Mouse (Mus musculus): ENCODE measurements around the gene Drc7.
"Not testable (repeated sequence)": the region's sequence is repeated elsewhere in the genome, so short reads cannot be mapped to it uniquely, and the experiment has no call there.

Drc7 gene

GRCm38 (mm10) chr8:95054927-95055510 lies at the start of gene Drc7:
TSS of gene Drc7 (plus strand) at chr8:95055103.
- DNase-seq (ENCODE audit: low spot score), result peak; percentile 22

GRCm38 (mm10) chr8:95012442-95012919 lies 42.4 kb upstream of the Drc7 start:
- DNase-seq (ENCODE audit: low spot score), result no peak

DNA sequence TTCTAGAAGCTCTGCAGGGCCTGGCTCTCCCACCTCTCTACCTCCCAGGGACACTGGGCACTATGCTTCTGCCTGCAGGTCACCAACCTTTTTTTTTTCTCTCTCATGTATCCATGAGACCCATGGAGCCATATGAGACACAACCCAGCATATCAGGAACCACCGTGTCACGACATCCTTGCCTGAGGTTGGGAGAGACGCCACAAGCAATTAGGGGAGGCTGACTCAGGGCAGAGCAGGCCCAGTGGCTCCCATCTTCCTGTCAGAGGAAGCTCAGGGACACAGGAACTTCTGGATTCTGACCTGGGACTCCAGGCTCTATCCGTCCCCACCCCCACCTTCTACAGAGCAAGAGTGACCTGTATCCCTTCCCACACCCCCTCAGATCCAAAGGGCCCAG lies 39.0 kb upstream of the Drc7 start:
- DNase-seq (ENCODE audit: low spot score), result no peak

GRCm38 (mm10) chr8:95016684-95017083 lies 38.2 kb upstream of the Drc7 start:
- no peak for DNase-seq (ENCODE audit: low spot score)

- no peak for DNase-seq (ENCODE audit: low spot score)
Observed at GRCm38 (mm10) chr8:95017451-95017850, 37.5 kb upstream of the Drc7 start, which contains the start of gene Adgrg3. TSS of gene Adgrg3 (plus strand) at chr8:95017692.

DNA sequence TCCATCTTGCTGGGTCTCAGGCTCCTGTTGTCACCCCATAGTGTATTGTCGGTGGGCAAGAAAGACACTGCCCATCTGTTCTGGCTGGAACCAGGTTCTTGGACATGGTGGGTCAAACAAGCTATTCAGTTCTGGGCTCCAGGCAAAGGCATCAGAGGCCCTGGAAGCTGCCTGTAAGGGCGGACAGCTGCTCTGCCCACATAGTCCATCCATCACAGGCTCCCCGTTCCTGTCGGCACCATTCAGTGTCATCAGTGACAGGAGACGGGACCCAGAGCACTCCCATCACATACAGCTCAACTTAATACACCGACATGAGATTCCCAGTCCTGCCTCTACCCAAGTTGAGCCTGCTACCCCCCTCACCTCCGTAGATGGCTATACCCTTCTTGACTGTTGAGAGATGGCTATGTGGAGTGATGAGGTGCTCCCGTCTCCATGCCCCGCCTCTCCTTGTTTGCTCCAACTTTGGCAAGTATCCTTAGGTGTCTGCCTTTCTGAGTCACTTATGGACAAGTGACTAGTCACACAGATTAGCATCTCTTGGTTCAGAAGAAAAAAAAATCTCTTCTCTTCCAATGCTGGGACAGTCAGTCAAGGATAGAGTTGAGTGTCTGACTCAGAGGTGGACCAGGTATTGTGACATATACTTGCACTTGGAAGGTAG lies 36.8 kb upstream of the Drc7 start:
- no peak for DNase-seq (ENCODE audit: low spot score)

DNA sequence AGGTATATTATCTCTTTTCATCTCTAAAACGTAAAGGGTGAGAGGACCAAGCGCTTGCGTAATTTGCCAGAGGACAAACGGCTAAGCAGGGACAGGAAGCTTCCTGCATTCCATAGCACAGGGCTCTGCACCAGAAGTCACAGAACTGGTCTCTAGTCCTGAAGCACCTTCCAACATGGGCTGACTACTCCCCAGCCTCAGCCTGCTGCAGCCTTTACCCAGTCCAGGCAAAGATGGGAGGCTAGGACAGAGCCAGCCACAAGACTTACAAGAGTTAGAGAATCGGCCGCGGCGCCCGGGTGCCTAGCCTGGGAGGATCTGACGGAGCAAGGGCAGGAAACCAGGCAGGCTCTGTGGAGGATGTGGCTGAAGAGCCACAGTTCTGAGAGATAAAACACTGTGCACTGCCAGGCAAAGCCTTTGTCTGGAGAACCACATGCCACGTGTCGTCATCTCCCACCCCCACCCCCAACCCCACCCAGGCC lies 34.6 kb upstream of the Drc7 start:
- DNase-seq (ENCODE audit: low spot score), result no peak

- no peak for DNase-seq (ENCODE audit: low spot score)
Observed at GRCm38 (mm10) chr8:95020821-95021220, 34.1 kb upstream of the Drc7 start.

DNA sequence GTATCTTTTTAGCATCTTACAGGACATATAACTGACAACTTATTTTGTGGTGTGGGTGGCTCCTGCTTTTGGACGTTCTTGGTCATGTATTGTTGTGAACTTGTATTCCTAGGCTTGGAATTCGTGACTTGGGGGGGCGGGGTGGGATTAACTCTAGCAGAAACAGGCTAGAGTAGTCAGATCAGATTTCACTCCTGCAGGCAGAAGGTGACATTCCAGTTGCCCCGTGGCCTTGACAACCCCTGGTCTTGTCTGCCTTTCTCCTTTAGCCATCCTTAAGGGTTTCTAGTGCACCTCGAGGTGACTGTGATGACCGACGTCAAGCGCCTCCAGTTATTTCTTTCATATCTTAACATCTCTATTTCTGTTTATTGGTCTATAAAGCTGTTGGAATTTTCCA lies 31.7 kb upstream of the Drc7 start:
- DNase-seq (ENCODE audit: low spot score), result no peak

DNA sequence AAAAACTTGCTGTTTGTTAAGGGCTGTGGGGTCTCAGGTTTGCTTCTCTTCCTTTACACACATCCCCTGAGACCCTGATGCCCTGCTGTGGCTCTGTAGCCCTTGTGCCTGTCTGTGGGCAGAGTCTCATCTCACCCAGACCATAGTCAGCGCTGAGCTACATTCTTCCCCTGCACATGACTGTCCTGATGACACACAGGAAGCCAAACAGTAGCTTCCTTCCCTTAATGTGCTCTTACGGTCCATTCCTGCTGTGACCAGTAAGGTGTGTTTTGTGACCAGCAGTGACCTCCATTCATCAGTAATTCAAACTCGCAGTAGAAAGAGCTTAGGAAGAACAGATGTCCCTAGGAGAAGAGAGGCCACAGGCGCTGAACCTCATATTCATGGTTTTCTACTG lies 30.5 kb upstream of the Drc7 start:
- no peak for DNase-seq (ENCODE audit: low spot score)

GRCm38 (mm10) chr8:95025421-95025820 lies 29.5 kb upstream of the Drc7 start:
- DNase-seq (ENCODE audit: low spot score), result no peak

DNA sequence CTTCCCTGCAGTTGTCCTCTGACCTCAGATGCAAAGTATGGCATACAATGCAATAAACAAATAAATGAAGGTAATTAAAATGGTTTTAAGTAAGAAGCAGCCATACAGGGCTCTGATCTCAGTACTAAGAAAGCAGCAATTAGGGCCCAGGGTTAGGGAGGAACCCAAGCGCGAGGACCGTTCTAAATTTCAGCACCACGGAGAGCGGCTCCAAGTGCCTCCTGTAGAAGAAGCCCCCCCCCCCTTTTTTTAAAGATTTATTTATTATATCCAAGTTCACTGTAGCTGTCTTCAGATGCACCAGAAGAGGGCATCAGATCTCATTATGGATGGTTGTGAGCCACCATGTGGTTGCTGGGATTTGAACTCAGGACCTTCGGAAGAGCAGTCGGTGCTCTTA lies 26.5 kb upstream of the Drc7 start:
- not testable (repeated sequence) for DNase-seq (ENCODE audit: low spot score)

GRCm38 (mm10) chr8:95037106-95037925 lies 17.6 kb upstream of the Drc7 start:
- DNase-seq (ENCODE audit: low spot score), result peak; percentile 22

- DNase-seq (ENCODE audit: low spot score), result no peak
Observed at GRCm38 (mm10) chr8:95041883-95042784, 12.8 kb upstream of the Drc7 start.

- no peak for DNase-seq (ENCODE audit: low spot score)
Observed at GRCm38 (mm10) chr8:95044811-95045210, 10.1 kb upstream of the Drc7 start.

DNA sequence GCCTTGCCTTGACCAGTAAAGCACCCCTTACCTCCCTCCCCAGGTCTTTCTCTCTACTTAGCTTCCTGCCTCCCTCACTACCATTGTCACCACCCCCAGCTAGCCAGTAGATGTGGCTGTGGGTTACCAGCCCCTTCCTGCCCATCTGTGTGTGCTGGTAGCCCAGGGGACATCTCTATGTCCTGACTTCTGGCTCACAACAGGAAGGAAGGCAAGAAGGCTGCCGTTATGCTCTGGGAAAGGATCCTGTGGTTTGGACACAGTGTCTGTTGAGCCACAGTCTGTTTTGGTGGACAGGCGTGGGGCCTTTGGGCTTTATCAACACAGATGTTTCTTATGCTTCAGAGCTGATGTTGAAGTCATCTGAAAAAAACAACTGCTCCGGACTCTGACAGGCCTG lies 7.9 kb upstream of the Drc7 start:
- DNase-seq (ENCODE audit: low spot score), result no peak

GRCm38 (mm10) chr8:95047884-95048680 lies 6.8 kb upstream of the Drc7 start:
- DNase-seq (ENCODE audit: low spot score), result no peak

GRCm38 (mm10) chr8:95049636-95050035 lies 5.3 kb upstream of the Drc7 start:
- no peak for DNase-seq (ENCODE audit: low spot score)

DNA sequence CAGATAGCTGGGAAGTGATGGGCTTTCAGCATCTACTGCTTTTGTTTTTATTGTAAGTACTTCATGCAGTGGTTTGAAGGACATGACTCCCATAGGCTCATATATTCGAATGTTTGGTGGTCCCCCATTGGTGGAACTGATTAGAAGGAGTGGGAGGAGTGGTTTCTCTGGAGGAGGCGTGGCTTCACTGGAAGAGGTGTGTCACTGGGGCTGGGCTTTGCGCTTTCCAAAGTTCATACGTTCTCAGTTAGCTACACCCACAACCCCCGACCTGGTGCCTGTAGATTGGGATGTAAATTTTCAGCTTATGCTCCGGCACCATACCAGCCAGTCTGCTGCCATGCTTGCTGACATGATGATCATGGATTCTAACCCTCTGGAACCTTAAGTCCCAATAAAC lies 465 bp upstream of the Drc7 start:
- DNase-seq (ENCODE audit: low spot score), result no peak

DNA sequence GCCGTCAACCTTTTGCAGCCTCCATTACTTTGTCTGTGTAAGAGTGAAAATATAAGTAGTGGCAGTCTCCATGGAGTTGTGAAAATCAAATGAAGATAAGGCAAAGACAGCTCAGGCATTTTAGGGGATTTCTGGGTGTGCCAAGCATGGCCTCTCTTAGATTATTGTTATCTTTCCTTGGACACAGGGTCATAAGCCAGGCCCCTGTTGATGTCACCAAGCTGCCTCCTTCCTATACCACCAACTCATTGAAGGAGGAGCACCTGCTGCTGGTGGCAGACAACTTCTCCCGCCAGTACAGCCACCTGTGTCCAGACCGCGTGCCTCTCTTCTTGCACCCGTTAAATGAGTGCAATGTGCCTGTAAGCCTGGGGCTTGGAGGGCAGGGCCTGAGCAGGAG lies 1.5 kb downstream of the Drc7 start:
- no peak for DNase-seq (ENCODE audit: low spot score)

GRCm38 (mm10) chr8:95058661-95059060 lies 3.8 kb downstream of the Drc7 start:
- DNase-seq (ENCODE audit: low spot score), result no peak

All from layer of hippocampus, adult 11-12 months (tissue).